Mouse (Mus musculus) cerebellum, postnatal 25 days (tissue): ENCODE measurements around the gene Grhl1.
"Not testable (repeated sequence)": the region's sequence is repeated elsewhere in the genome, so short reads cannot be mapped to it uniquely, and the experiment has no call there.

Experiments used
- DNase-seq, 2 experiments: peaks; one replicate each; pipeline ENCODE4 v3.0.0; 2021; ENCODE audit warnings: mixed read lengths in 2 of 2

Gene Grhl1

DNA sequence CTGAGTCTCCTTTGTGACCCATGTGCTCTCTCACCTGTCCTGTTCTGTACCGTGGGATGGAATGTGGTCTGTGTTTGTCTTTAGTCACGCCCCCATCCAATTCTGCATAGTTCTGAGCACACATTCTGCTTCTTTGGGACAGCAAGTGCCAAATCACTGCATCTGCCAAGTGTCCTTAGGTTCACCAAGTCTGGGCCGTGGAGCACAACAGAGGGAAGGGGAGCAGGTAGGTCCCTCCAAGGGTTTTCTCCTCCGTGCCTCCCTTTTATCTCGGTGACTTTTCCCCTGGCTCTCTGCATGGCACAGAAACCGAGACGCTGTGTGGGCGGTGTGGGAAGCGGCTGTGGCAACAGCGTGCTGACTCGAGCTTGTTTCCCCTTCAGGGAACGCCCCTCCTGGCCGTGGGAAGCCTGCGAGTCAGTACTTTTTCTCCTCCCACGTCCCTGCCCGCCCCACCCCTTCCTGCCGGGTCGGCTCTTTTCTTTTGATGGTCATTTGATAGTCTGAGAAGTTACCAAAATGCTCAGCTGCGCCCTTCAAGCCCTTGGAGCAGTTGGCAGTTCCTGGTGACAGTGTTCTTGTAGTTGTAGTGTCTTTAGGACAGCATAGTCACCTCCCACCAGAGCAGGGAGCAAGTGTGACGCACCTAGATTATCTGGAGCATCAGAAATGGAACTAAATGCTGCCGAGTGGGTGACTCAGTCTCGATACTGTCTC, 21.0 kb downstream of the Grhl1 start:
- DNase-seq, result no peak

- DNase-seq, result no peak
Measured at GRCm38 (mm10) chr12:24597376-24597775, 25.3 kb downstream of the Grhl1 start.

GRCm38 (mm10) chr12:24599366-24599895, 27.3 kb downstream of the Grhl1 start:
- DNase-seq, result no peak

DNA sequence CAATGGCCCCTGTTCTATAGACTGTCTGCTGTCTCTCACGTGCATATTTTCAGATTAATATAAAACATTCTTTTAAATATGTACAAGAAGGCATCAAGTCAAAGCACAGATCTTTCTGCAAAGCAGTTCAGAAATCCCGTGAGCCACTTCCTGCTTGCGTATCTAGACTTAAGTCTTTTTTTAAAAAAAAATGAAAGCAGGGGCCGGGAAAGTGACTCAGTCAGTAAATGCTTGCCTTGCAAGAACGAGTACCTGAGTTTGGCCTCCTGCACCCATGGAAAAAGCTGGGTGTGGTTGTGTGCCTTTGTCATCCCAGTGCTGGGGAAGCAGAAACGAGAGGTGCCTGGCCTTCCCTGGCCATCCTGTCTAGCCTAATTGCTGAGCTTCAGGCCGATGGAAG, 28.0 kb downstream of the Grhl1 start:
- DNase-seq, result no peak

GRCm38 (mm10) chr12:24600806-24601205, 28.7 kb downstream of the Grhl1 start:
- DNase-seq, result peak; percentile 67 to 78

GRCm38 (mm10) chr12:24603266-24603665, 31.2 kb downstream of the Grhl1 start:
- peak; percentile 57 to 82 for DNase-seq

- DNase-seq, result no peak
Measured at GRCm38 (mm10) chr12:24606166-24606565, 34.1 kb downstream of the Grhl1 start.

- DNase-seq, result peak; percentile 17 to 44
Measured at GRCm38 (mm10) chr12:24612591-24612990, 40.5 kb downstream of the Grhl1 start.

GRCm38 (mm10) chr12:24614452-24615075, 42.5 kb downstream of the Grhl1 start:
- no peak for DNase-seq

DNA sequence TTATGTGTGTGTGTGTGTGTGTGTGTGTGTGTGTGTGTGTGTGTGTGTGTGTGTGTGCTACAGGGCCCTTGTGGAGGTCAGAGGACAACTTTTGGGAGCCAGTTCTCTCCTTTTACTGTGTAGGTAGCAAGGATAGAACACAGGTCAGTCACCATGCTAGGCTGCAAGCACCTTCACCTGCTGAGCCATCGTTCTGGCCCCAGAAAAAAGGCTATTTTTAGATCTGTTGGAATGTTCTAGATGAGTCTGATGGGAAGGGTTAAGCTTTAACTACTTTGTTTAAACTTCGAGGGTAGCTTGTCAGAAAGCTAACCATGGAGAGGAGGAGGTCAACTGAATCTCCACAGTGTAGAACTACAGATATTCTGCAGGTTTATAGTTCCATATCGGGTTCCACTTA, 43.1 kb downstream of the Grhl1 start:
- DNase-seq, result no peak

GRCm38 (mm10) chr12:24619436-24619835, 47.4 kb downstream of the Grhl1 start:
- no peak for DNase-seq

DNA sequence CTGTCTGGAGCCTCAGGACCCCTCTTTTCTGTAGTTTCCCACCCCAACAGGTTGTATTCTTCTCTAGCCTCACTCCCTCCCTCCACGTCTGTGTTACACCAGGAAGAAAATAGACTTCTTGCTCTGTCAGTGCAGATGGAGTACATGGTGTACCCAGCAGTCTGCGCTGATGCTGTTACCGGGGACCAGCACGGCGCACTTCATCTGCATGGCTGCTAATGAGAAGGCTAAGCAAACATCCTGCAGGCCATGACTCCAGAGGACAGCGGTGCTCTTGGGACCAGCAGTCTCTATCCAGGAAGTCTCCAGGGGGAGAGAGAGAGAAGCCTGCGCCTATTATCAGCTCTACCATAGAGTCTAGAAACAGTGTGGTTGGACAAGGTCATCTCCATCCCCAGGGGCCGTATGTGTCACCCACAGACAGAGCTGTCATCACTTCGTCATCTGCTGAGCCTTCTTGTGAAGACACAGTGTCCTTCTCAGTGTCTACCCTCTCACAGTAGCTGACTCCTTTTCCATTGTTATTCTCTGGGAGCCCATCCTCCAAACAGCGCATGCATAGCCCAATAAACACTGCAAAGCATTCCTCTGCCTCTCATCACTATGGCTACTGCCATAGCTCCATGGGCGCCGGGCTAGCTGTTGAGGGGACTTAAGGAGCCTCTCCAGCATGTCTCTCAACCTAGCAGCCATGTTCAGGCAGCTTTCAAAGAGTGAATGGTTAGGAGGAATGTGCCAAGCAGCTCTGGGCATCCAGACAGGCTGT, 51.6 kb downstream of the Grhl1 start:
- no peak for DNase-seq

DNA sequence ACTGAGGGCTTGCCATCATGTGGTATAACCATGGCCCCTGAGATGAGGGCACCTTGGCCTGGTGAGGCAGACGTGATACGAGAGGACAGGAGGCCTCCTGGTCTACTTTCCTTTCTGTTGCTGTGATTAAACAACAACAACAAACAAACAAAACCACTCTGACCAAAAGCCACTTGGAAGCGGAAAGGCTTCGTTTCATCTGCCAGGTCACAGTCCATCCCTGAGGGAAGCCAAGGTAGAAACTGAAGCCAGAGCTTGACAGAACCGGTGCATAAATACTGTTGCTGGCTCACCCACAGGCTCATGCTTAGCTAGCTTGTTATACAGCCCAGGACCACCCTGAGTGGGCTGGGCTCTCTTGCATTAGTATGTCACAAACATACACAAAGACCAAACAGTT, 54.3 kb downstream of the Grhl1 start:
- DNase-seq, result no peak

- DNase-seq, result no peak
Measured at GRCm38 (mm10) chr12:24627215-24627614, 55.1 kb downstream of the Grhl1 start.

GRCm38 (mm10) chr12:24630220-24630619, 58.1 kb downstream of the Grhl1 start:
- no peak for DNase-seq

DNA sequence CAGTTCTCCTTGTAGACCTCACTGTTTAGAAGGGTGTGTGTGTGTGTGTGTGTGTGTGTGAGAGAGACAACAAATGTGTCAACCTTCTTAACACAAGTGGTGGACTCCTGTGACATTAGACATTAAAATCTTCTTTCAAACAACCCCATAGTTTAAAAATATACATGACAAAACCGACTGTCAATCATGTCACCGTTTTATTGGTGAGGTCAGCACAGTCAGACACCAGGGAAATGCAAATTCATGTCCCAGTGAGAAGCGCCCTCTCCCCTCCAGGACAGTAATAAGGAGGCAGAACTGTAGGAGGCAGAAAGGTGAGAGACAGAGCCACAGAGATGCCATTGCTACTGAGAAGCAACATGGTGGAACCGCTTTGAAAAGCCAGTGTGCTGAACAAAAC, 60.3 kb downstream of the Grhl1 start:
- DNase-seq, result no peak

DNA sequence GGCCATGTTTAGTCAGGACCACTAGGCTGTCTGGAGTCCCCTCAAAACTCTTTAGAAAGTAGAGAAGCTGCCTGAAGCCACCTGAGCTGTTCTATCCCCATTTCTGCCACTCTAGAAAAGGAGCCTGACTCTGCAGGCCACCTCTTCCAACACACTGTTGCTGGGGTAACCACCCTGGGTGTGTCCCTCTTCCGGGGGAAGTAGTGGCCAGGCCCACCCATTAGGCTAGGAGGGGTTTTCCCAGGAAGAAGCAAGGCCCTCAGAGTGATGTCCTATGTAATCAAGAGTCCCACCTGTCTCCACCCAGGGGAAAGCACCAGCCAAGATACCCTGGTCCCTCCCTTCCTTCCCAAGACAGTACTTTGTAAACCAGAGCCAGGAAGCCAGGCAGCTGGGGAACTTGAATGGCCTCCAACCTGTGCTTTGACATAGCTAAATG, 61.7 kb downstream of the Grhl1 start:
- DNase-seq, result no peak

DNA sequence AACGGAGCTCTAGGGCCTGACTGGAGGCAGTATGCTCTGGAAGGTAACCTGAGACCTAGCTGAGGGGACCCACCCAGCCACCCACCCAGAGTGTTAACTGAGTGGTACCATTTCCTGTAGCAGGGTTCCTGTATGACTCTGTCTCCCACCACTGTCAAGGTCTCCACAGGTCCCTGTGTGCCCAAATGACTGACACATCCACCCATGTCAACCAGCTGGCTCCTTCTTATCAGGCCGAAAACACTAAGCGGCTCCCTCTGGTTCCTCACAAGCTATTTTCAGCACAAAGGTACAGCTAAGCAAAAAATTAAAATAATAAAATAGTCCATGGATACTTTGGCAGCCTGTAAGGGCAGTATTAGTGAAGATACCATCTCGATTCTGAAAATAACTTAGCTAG, 62.1 kb downstream of the Grhl1 start:
- DNase-seq, result no peak

GRCm38 (mm10) chr12:24634648-24635047, 62.6 kb downstream of the Grhl1 start:
- no peak for DNase-seq

GRCm38 (mm10) chr12:24638787-24639186, 66.7 kb downstream of the Grhl1 start:
- DNase-seq, result not testable (repeated sequence)

- peak; percentile 71 to 86 for DNase-seq
Measured at GRCm38 (mm10) chr12:24642370-24642802, 70.3 kb downstream of the Grhl1 start.

DNA sequence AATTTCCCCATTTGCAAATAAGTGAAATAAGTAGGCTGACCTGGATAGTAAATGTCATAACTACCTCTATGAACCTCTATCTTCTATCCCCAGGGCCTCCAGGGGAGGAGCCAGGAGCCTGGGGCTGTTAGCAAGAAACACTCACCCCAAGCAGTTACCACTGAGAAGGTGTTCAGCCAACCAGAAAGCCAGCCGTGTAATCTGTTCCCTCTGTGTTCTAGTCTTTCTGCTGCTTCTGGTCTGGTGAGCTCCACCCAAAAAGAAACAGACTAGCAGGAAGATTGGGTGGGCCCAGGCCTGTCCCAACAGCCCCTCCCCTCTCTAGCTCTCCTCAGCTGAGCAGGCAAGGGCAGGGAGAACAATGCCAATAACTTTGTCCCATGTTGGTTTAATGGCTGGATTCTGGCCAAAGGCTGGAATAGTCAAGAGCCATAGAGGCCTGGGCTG, 72.1 kb downstream of the Grhl1 start:
- no peak for DNase-seq

DNA sequence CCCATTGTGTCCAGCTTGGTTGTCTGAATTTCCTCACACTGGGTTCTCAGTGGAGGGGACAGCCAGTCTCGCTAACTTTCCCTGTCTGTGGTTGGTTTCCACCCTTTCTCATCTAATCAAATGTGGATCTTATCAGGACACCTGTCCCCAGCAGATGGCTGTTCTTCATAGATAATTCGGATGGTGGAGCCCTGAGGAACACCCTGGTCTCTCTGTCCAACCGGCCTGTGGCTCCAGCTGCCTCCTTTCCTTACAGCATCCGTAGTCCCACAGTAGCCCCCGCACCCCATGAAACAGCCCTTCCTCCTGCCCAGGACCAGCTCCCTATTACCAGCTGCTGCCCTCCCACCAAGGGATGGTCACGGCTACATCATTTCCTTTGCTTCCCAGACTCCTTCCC, 73.8 kb downstream of the Grhl1 start:
- DNase-seq, result no peak
